Mouse (Mus musculus) neural tube, embryonic 15.5 days (tissue): ENCODE data around the gene Xpnpep1. TPM values are rescaled to one million over a fixed set of nuclear protein-coding genes. Genes with fewer than 3 reads are reported as not detected.

Source experiments
- ATAC-seq: fragments of 200-750 bp; cut with Nextera tagmentation; 2 replicates; pipeline ENCODE4 v1.8.0; 2017; ENCODE audit warnings: mild to moderate bottlenecking, moderate TSS enrichment, moderate library complexity; ENCODE audit not compliant: low FRiP score
- H3K27ac ChIP-seq: fragments of 300-500 bp; sonication (generic); replicated peaks from 2 replicates; pipeline ENCODE4 v1.5.1; 2015; ENCODE audit warnings: mild to moderate bottlenecking, inconsistent platforms
- H3K27me3 ChIP-seq: fragments of 300-500 bp; sonication (generic); replicated peaks from 2 replicates; pipeline ENCODE4 v1.6.1; 2015; ENCODE audit warnings: inconsistent platforms
- H3K36me3 ChIP-seq: fragments of 300-500 bp; sonication (generic); 2 replicates; pipeline ENCODE4 v1.6.1; 2015; ENCODE audit warnings: inconsistent platforms
- H3K4me1 ChIP-seq: fragments of 300-500 bp; sonication (generic); 2 replicates; pipeline ENCODE4 v1.6.1; 2015; ENCODE audit warnings: inconsistent platforms
- H3K4me2 ChIP-seq: fragments of 300-500 bp; sonication (generic); 2 replicates; pipeline ENCODE4 v1.6.1; 2015; ENCODE audit warnings: inconsistent platforms, mild to moderate bottlenecking, moderate library complexity
- H3K4me3 ChIP-seq: fragments of 300-500 bp; sonication (generic); replicated peaks from 2 replicates; pipeline ENCODE4 v1.5.1; 2015; ENCODE audit warnings: mild to moderate bottlenecking, inconsistent platforms
- H3K9ac ChIP-seq: fragments of 300-500 bp; sonication (generic); replicated peaks from 2 replicates; pipeline ENCODE4 v1.6.1; 2015; ENCODE audit warnings: mild to moderate bottlenecking, inconsistent platforms
- H3K9me3 ChIP-seq: fragments of 300-500 bp; sonication (generic); replicated peaks from 2 replicates; pipeline ENCODE4 v1.6.1; 2016; ENCODE audit warnings: inconsistent platforms
- WGBS: fragments of 180-500 bp; shearing (Covaris S2); methylation state at CpG from one replicate; pipeline ENCODE4 v1.1.7; 2015; ENCODE audit warnings: mixed read lengths; 5-methylcytosine and 5-hydroxymethylcytosine counted together
- polyA plus RNA-seq: library from polyadenylated mRNA; unstranded; fragments of >200 nt; fragmentation: Nextera tagmentation; extraction: Ambion mirVana; gene quantifications from 2 replicates; pipeline ENCODE4 v1.2.1, GENCODE M21; 2015

Xpnpep1 gene
- polyA plus RNA-seq, 1 experiment from 2014 or later: 117 TPM

DNA sequence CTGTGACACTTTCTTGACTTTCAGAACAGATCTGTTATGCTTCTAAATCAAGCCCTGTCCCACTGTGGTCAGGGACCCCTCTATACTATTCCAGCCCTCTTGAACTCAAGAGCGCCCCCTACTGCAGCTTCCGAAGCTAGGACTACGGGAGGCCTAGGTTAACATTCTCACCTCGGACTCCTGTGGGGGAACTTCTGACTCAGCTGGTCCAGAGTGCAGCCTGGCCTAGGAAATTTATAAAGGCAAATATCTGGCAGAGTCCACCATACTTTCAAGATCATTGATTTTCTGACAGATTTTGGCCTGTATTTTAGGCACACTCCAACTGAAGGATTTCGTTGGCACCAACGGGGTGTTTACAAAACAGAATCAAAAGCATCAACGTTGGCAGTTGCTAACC, 11.0 kb downstream of the Xpnpep1 start:
- Histone ChIP-seq H3K36me3 (peaks cover 49% of the 10 kb centered on the region), H3K27ac (no peak overlapping the region), H3K9ac (no peak overlapping the region), H3K9me3 (no peaks in the 10 kb centered on the region), H3K4me1 (no peaks in the 10 kb centered on the region), H3K4me2 (no peak overlapping the region), H3K4me3 (no peak overlapping the region), H3K27me3 (no peaks in the 10 kb centered on the region)
- ATAC-seq: no peak
- WGBS: 90% methylated on average over 7 of the region's 7 CpGs

DNA sequence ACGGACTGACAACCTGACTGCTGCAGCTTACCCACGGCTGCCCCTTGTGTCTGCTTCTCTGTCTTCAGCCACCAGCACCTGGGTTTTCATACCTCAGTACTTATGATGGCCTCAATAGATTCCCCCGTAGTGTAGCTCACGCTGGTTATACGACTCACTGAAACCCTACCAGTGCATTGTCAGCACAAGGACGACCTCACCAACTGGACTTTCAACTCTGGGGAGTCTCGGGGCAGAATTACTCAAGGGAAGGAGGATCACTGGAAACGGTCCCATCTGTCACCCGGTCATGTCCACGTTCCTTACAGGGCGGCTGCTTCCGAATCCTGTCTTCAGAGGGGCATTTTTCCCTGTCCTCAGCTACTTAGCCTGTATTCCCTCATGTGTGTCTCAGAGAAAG, 11.8 kb downstream of the Xpnpep1 start:
- WGBS: 87% methylated on average over 12 of the region's 12 CpGs
- Histone ChIP-seq H3K4me2 (no peak overlapping the region), H3K27ac (no peak overlapping the region), H3K9me3 (no peaks in the 10 kb centered on the region), H3K27me3 (no peaks in the 10 kb centered on the region), H3K9ac (no peak overlapping the region), H3K4me1 (no peaks in the 10 kb centered on the region), H3K36me3 (peaks cover 56% of the 10 kb centered on the region), H3K4me3 (no peak overlapping the region)
- ATAC-seq: no peak

DNA sequence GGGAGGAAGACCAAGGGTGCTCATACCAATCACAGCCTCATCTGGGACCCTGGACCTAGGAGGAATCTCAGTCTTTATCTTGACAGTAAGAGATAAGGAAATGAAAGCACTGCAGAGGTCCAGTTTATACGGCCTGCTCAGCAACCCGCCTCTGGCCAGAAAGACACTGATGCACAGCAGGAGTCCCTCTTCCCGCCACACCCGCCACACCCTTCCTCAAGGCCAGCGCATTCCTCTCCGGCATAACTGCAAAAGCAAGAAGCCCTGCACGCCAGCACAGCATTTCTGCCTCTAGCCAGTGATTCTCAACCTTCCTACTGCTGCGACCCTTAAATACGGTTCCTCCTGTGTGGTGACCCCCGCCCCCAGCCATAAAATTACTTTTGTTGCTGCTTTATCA, 16.8 kb downstream of the Xpnpep1 start:
- H3K27ac ChIP-seq: no peak overlapping the region
- WGBS: 69% methylated on average over 10 of the region's 10 CpGs
- H3K9me3 ChIP-seq: no peaks in the 10 kb centered on the region
- no peaks in the 10 kb centered on the region for H3K27me3 ChIP-seq
- H3K4me2 ChIP-seq: no peak overlapping the region
- no peak overlapping the region for H3K4me3 ChIP-seq
- no peak for ATAC-seq
- H3K36me3 ChIP-seq: peaks cover 31% of the 10 kb centered on the region
- no peak overlapping the region for H3K9ac ChIP-seq
- H3K4me1 ChIP-seq: 0 out of 2 replicates have a peak, but pooled peaks cover 5% of the 10 kb centered on the region

DNA sequence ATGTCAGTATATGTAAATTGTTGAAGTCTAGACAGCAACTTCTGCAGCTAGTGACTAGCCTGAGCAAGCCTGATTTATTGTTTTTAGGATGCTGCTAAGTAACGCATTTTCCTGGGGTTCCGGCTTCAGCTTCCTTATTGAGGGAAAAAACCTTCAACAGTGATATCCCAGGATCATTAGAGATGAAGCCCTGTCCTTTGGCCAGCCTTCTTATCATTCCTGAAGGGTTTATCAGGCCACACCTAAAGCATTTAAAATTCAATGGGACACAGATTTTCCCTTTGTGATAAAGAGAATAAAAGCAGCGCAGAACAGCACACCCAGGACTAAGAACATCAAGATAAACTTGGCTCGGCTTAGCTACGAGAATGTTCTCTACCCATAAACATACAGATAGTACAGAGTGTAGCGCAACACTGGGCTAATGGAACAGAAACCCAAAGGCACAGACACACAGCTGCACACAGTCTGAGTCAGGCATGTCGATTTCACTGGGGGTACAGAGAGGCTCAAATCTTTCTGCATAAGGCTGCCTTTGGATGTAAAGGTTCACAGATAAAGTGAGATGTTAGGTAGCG, 17.9 kb downstream of the Xpnpep1 start:
- no peak for ATAC-seq
- WGBS: 84% methylated on average over 8 of the region's 8 CpGs

DNA sequence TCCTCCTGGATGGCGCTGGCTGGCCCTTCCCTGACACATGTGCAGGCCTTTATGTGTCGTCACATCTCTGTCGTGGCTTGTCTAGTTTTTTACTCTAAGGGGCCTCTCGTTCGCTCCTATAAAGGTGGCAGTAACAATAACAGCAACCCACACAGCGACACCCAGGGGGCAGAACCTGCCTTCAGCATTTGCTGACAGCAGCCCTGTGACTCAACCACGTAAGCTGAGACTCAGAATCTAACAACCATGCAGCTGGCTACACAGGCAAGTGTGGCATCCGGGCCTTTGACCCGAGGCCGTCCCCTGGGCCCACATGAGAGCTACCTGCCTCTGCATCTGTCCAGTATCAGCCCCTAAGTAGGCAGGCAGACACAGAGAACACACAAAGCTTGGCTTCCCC, 18.5 kb downstream of the Xpnpep1 start:
- no peak overlapping the region for H3K9ac ChIP-seq
- WGBS: 71% methylated on average over 10 of the region's 10 CpGs
- no peak overlapping the region for H3K27ac ChIP-seq
- no peaks in the 10 kb centered on the region for H3K9me3 ChIP-seq
- peaks cover 24% of the 10 kb centered on the region; the same call in 1 of the 2 replicates for H3K36me3 ChIP-seq
- no peak overlapping the region for H3K4me3 ChIP-seq
- ATAC-seq: no peak
- H3K4me1 ChIP-seq: 0 out of 2 replicates have a peak, but pooled peaks cover 5% of the 10 kb centered on the region
- no peaks in the 10 kb centered on the region for H3K27me3 ChIP-seq
- no peak overlapping the region for H3K4me2 ChIP-seq

More for the DNA sequence above, 17.9 kb downstream of the Xpnpep1 start:
- Histone ChIP-seq H3K9me3 (no peaks in the 10 kb centered on the region), H3K27ac (no peak overlapping the region), H3K4me1 (0 out of 2 replicates have a peak, but pooled peaks cover 5% of the 10 kb centered on the region), H3K27me3 (no peaks in the 10 kb centered on the region), H3K9ac (no peak overlapping the region), H3K4me3 (no peak overlapping the region), H3K36me3 (peaks cover 28% of the 10 kb centered on the region), H3K4me2 (no peak overlapping the region)

DNA sequence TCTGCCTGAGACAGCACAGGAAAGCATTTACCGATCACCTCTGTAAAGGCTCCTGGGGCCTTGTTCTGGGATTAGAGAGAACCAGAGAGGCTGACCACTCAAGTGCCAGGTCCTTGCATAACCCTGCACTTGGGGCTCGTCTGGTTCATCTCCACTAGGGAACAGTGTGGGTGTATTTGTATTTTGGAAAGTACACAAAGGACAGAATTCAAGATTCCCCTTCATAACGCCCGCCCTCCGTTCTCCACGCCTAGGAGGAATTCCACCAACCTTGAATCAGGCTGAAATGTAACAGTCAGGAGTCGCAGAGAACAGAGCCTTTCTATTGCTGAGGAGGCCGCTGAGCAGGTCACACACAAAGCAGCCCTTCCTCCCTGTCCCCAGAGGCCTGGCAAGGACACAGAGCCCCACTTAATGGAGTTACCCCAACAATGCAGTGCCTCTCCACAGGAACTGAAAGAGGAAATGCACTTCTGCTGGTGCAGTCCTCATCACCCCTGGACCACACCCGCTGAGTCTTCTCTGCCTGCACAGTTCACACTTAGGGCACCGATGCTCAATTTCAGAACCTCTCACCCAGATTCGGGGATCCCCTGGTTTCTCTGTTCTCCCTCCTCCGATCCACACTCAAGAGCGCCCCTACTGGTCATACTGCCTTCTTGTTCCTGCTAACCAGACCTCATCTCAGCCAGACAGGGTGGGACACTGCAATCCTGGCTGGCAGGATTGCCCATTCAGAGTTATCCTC, 20.1 kb downstream of the Xpnpep1 start:
- H3K9me3 ChIP-seq: no peaks in the 10 kb centered on the region
- H3K4me3 ChIP-seq: no peak overlapping the region
- 70% methylated on average over 13 of the region's 13 CpGs for WGBS
- H3K36me3 ChIP-seq: peaks cover 15% of the 10 kb centered on the region; the same call in 1 of the 2 replicates
- peaks cover 10% of the 10 kb centered on the region; the same call in 1 of the 2 replicates for H3K4me1 ChIP-seq
- no peak overlapping the region for H3K9ac ChIP-seq
- no peak overlapping the region for H3K4me2 ChIP-seq
- no peak overlapping the region; the same call in 1 of the 2 replicates for H3K27ac ChIP-seq
- 0 out of 2 replicates have a peak, but pooled peaks have one; percentile 36 for ATAC-seq
- no peaks in the 10 kb centered on the region for H3K27me3 ChIP-seq

DNA sequence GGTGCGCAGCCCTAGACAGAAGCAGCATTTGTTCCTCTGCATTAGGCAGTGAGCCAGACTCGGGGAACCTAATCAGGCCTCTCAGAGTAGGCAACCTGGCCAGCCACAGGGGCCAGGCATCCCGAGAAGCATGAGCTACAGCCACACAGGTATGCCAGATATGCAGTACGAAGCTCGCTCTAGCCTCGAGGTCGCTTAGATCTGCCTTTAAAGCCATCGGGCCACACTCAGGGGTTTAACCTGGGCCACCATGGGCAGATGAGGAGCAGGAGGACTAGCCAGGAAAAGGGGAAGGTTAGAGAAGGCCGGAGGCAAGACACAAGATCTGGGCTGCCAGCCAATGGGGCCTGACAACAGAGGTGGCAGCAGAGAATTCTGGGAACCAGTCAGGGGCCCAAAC, 22.1 kb downstream of the Xpnpep1 start:
- Histone ChIP-seq H3K9me3 (no peaks in the 10 kb centered on the region), H3K27me3 (no peaks in the 10 kb centered on the region), H3K4me3 (no peak overlapping the region), H3K4me1 (peaks cover 17% of the 10 kb centered on the region; the same call in 1 of the 2 replicates), H3K4me2 (no peak overlapping the region), H3K27ac (no peak overlapping the region), H3K9ac (no peak overlapping the region), H3K36me3 (no peaks in the 10 kb centered on the region; the same call in 1 of the 2 replicates)
- ATAC-seq: no peak
- 90% methylated on average over 9 of the region's 9 CpGs for WGBS

DNA sequence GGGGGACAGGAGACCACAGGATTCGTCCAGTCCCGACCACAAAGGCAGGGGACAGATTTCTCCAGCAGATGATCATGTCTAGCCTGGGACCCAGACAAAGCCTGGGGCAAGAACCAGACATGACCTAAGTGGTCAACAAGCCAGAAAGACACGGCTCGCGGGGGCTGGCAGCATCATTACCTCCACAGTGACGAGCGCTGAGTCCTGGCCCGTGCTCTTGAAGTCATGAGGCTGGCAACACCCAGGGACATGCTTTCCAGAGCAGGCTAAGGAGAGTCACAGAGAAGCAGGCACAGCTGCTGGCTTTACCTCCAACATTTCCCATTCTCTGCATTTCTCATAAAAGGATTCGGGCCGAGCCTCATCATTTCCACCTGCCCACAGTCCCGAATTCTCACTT, 22.8 kb downstream of the Xpnpep1 start:
- Histone ChIP-seq H3K4me1 (peaks cover 17% of the 10 kb centered on the region; the same call in 1 of the 2 replicates), H3K4me2 (no peak overlapping the region), H3K36me3 (peaks cover under 1% of the 10 kb centered on the region; the same call in 1 of the 2 replicates), H3K9ac (no peak overlapping the region), H3K4me3 (no peak overlapping the region), H3K27ac (no peak overlapping the region), H3K9me3 (no peaks in the 10 kb centered on the region), H3K27me3 (no peaks in the 10 kb centered on the region)
- 80% methylated on average over 11 of the region's 11 CpGs for WGBS
- ATAC-seq: no peak

DNA sequence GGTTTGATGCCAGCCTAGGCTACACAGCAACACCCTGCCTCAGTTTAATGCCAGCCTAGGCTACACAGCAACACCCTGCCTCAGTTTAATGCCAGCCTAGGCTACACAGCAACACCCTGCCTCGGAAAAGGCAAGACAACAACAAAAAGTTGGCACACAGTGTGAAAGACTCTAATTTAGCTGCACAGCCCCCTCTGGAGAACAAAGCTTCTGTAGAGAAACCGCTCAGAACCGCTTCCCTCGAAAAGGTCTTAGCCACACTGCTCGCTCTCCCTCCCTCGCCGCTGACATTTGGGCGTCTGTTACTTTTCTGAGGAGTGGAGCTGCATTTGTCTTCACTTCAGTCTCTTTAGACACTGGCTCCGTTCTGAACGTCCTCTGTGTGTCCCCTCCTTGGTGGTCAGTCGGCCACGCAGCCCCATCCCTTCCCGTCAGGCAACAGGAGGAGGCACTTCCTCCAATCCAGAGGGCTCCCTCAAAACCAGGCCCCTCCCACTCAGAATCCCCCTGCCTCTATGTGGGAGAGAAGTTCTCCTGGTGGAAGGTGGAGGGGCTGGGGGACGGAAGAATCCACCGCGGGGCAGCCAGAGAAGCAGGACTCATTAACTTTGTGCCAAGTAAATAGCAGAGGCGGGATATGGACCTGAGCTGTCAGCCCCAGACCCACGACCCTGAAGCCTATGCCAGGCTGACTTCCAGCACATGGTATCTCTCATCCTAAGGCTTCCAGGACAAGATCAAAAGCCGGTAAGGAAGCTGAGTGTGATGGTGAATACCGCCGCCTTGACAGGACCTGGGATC, 24.9 kb downstream of the Xpnpep1 start:
- H3K9me3 ChIP-seq: no peaks in the 10 kb centered on the region
- H3K27me3 ChIP-seq: no peaks in the 10 kb centered on the region
- H3K4me1 ChIP-seq: peaks cover 21% of the 10 kb centered on the region
- no peak overlapping the region for H3K9ac ChIP-seq
- WGBS: 58% methylated on average over 21 of the region's 21 CpGs
- peaks cover 12% of the 10 kb centered on the region for H3K36me3 ChIP-seq
- peak overlapping the region; percentile 56 for H3K27ac ChIP-seq
- ATAC-seq: peak; percentile 56; the same call in 1 of the 2 replicates
- no peak overlapping the region for H3K4me3 ChIP-seq
- peak overlapping the region; percentile 39 for H3K4me2 ChIP-seq

DNA sequence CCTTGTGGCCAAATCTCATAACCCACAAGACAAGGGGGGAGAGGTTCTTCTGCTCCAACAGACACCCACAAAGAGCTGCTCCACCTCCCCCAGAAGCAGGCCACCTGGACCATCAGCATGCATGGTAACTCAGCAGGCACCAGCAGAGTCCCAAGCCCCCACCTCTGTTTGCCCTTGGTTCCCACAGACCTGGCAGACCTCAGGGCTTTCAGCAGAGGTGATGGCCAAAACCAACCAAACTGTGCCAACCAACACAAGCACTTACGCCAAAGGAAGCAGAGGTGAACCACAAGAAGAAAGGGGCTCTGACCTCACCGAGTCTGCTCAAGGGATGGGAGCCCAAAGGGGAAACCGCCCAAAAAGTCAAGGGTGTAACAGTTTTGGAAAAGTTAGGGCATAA, 26.3 kb downstream of the Xpnpep1 start:
- Histone ChIP-seq H3K27ac (no peak overlapping the region), H3K36me3 (peaks cover 17% of the 10 kb centered on the region), H3K9me3 (no peaks in the 10 kb centered on the region), H3K4me3 (no peak overlapping the region), H3K9ac (no peak overlapping the region), H3K4me1 (peaks cover 18% of the 10 kb centered on the region), H3K27me3 (no peaks in the 10 kb centered on the region), H3K4me2 (no peak overlapping the region)
- 98% methylated on average over 3 of the region's 3 CpGs for WGBS
- ATAC-seq: no peak

DNA sequence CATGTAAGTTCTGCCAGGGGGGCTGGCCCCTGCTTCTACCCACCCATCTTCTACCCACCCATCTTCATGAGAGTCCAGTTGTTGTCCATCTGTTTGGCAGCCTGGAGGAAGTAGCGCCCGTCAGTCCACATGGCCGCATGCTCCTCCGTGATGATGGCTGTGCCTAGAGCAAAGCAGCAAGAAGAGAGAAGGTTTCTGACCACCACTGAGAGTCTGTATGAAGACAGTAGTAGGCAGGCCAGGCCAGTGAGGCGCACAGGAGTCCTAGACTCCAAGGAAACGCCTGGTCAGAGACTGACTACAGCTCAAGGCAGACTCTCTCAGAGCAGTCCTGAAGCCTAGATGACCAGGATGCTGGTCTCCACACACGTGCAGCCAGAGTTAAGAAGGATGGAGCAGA, 26.7 kb downstream of the Xpnpep1 start:
- peaks cover 22% of the 10 kb centered on the region for H3K4me1 ChIP-seq
- H3K9me3 ChIP-seq: no peaks in the 10 kb centered on the region
- H3K27me3 ChIP-seq: no peaks in the 10 kb centered on the region
- no peak overlapping the region for H3K9ac ChIP-seq
- H3K27ac ChIP-seq: no peak overlapping the region
- H3K36me3 ChIP-seq: peaks cover 17% of the 10 kb centered on the region
- WGBS: 94% methylated on average over 7 of the region's 7 CpGs
- no peak overlapping the region for H3K4me3 ChIP-seq
- no peak overlapping the region for H3K4me2 ChIP-seq
- ATAC-seq: no peak
